Mouse (Mus musculus) cortical plate, adult 2 months (tissue): ENCODE results near the gene Gm29609.

Experiments used
- CTCF ChIP-seq: fragments of 200-500 bp; IDR thresholded peaks from 2 replicates; pipeline ENCODE4 v1.5.1; 2011; ENCODE audit warnings: mild to moderate bottlenecking, control low read depth, low read length; ENCODE audit not compliant: insufficient read depth; ENCODE audit errors: extremely low read depth
- POLR2A ChIP-seq: fragments of 200-500 bp; IDR thresholded peaks from 2 replicates; pipeline ENCODE4 v1.6.1; 2011; ENCODE audit warnings: mild to moderate bottlenecking, low read length, control low read depth; ENCODE audit not compliant: insufficient read depth; ENCODE audit errors: extremely low read depth

GRCm38 (mm10) chr5:31193631-31194281 lies 14.0 kb upstream of the Gm29609 start:
- TF ChIP-seq CTCF (no peak), POLR2A (no peak)
